Mouse (Mus musculus) heart, adult 8-10 months (tissue): ENCODE data around the gene Sash1. TPM values are rescaled to one million over a fixed set of nuclear protein-coding genes. Genes with fewer than 3 reads are reported as not detected.

Experiments
- DNase-seq: peaks from one replicate; pipeline ENCODE4 v3.0.0; 2022; ENCODE audit warnings: low spot score
- total RNA-seq, 4 experiments: library from RNA; stranded (reverse); gene quantifications; 2 replicates each; pipeline ENCODE4 v1.2.4; 2022

The Sash1 gene
- total RNA-seq, 4 experiments from 2014 or later: 22.3 to 26.1 (median 24.0) TPM

DNA sequence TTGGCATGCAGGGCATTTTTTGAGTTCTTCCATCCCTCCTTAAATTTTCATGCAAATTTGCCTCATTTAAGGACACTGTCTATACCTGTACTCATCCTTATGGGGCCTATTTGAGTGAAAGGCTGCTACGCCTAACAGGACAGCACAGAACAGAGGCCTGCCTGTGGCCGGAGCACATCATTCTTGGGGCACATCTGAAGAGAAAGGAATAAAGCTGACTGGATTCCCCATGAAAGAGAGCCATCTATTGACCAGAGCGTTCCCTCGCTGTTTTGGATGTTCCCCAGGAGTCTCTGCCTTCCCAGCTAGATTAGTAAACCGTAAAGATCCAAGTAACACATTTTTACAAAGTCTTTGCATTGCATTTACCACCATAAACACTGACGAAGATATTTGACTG, 203.5 kb downstream of the Sash1 start:
- DNase-seq: no peak

DNA sequence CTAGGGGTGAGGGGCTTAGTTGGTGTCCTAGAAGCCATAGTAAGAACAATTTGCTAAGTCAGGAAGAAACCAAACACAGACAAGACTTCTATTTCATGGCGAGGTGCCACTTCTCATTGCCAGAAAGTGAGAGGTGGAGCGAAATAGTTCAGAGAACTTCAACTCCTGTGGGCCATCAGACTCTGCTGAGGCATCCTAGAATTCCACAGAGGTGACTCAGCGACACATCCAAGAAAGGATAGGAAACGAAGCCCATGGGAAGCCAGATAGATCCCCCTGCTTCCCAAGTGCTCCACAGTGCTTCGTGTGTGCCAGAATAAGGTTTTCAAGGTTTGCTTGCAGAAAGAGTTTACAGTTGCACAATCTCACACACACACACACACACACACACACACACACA, 209.1 kb downstream of the Sash1 start:
- no peak for DNase-seq
